Mouse (Mus musculus): Measurements from ENCODE around the gene Cluh. TPM values are rescaled to one million over a fixed set of nuclear protein-coding genes. Genes with fewer than 3 reads are reported as not detected.
A peak's percentile ranks its signal among the peaks of the same experiment; 100 is the strongest.

The Cluh gene
- polyA plus RNA-seq, 2 experiments = 14.3 to 29.5 TPM

- peak overlapping the region; percentile 91 for H3K4me2 ChIP-seq (ENCODE audit: low read depth)
- TF ChIP-seq CTCF (IDR thresholded peaks at IDR 0.05; ENCODE audit: low read depth) (no peak), EP300 (IDR thresholded peaks at IDR 0.05; ENCODE audit: low read depth) (no peak; the same call in 1 of the 2 replicates)
- H3K9ac ChIP-seq (replicated peaks) = peak overlapping the region; percentile 78
- ATAC-seq (ENCODE audit: insufficient read depth) (peak; percentile 44), DNase-seq (ENCODE audit: low read depth in 3 of 3, low spot score in 3 of 3) (peak in 2 of 3 experiments; percentile 45 to 51)
- H3K9me3 ChIP-seq (ENCODE audit: control insufficient read depth, low read length) = no peaks in the 10 kb centered on the region
- H3K27me3 ChIP-seq (ENCODE audit: control insufficient read depth, insufficient read depth, low read length) = no peaks in the 10 kb centered on the region
- peak overlapping the region; percentile 74 to 94 for H3K4me3 ChIP-seq (ENCODE audit: insufficient read depth in 1 of 2, low read depth in 2 of 2, low read length in 2 of 2)
- H3K27ac ChIP-seq = peak overlapping the region; percentile 72
- 11% methylated on average over 1 of the region's 1 CpGs for WGBS (ENCODE audit: insufficient replicate concordance)
- peaks cover 17 to 34% of the 10 kb centered on the region in 2 experiments for H3K4me1 ChIP-seq (replicated peaks; ENCODE audit: control insufficient read depth in 2 of 2, insufficient read depth in 2 of 2, low read length in 1 of 2)
- H3K36me3 ChIP-seq (replicated peaks; ENCODE audit: control insufficient read depth, insufficient read depth, low read depth) = no peaks in the 10 kb centered on the region
Measured at GRCm38 (mm10) chr11:74648676-74649075, 619 bp upstream of the Cluh start.

GRCm38 (mm10) chr11:74649647-74650551 is 604 bp downstream of the Cluh start:
- DNase-seq (ENCODE audit: low read depth in 3 of 3, low spot score in 3 of 3) (peak in 2 of 3 experiments; percentile 39 to 42), ATAC-seq (ENCODE audit: insufficient read depth) (peak; percentile 38)
- Histone ChIP-seq H3K4me2 (ENCODE audit: low read depth) (peak overlapping the region; percentile 91), H3K27me3 (ENCODE audit: control insufficient read depth, insufficient read depth, low read length) (no peaks in the 10 kb centered on the region), H3K4me1 (replicated peaks; ENCODE audit: control insufficient read depth in 2 of 2, insufficient read depth in 2 of 2, low read length in 1 of 2) (peaks cover 17 to 34% of the 10 kb centered on the region in 2 experiments), H3K27ac (peak overlapping the region; percentile 61), H3K9ac (replicated peaks) (peak overlapping the region; percentile 78), H3K9me3 (ENCODE audit: control insufficient read depth, low read length) (no peaks in the 10 kb centered on the region), H3K36me3 (replicated peaks; ENCODE audit: control insufficient read depth, insufficient read depth, low read depth) (no peaks in the 10 kb centered on the region), H3K4me3 (ENCODE audit: insufficient read depth in 1 of 2, low read depth in 2 of 2, low read length in 2 of 2) (peak overlapping the region; percentile 74 to 94)
- under 1% methylated on average over 50 of the region's 53 CpGs for WGBS (ENCODE audit: insufficient replicate concordance)
- TF ChIP-seq EP300 (IDR thresholded peaks at IDR 0.05; ENCODE audit: low read depth) (no peak), CTCF (IDR thresholded peaks at IDR 0.05; ENCODE audit: low read depth) (no peak)

GRCm38 (mm10) chr11:74650576-74651100 is 1.3 kb downstream of the Cluh start:
- H3K27me3 ChIP-seq (ENCODE audit: control insufficient read depth, insufficient read depth, low read length) = no peaks in the 10 kb centered on the region
- 46% methylated on average over 4 of the region's 4 CpGs for WGBS (ENCODE audit: insufficient replicate concordance)
- ATAC-seq (ENCODE audit: insufficient read depth) (no peak), DNase-seq (ENCODE audit: low read depth in 3 of 3, low spot score in 3 of 3) (no peak)
- TF ChIP-seq EP300 (IDR thresholded peaks at IDR 0.05; ENCODE audit: low read depth) = no peak
- TF ChIP-seq CTCF (IDR thresholded peaks at IDR 0.05; ENCODE audit: low read depth) = no peak
- H3K4me3 ChIP-seq (ENCODE audit: insufficient read depth in 1 of 2, low read depth in 2 of 2, low read length in 2 of 2) = peak overlapping the region; percentile 74 to 94
- H3K4me1 ChIP-seq (replicated peaks; ENCODE audit: control insufficient read depth in 2 of 2, insufficient read depth in 2 of 2, low read length in 1 of 2) = peaks cover 17 to 34% of the 10 kb centered on the region in 2 experiments
- no peak overlapping the region; the same call in 1 of the 2 replicates for H3K9ac ChIP-seq (replicated peaks)
- no peak overlapping the region for H3K27ac ChIP-seq
- H3K36me3 ChIP-seq (replicated peaks; ENCODE audit: control insufficient read depth, insufficient read depth, low read depth) = no peaks in the 10 kb centered on the region
- peak overlapping the region; percentile 91 for H3K4me2 ChIP-seq (ENCODE audit: low read depth)
- no peaks in the 10 kb centered on the region for H3K9me3 ChIP-seq (ENCODE audit: control insufficient read depth, low read length)

GRCm38 (mm10) chr11:74652791-74653191 is 3.5 kb downstream of the Cluh start:
- no peaks in the 10 kb centered on the region for H3K9me3 ChIP-seq (ENCODE audit: control insufficient read depth, low read length)
- H3K4me3 ChIP-seq (ENCODE audit: insufficient read depth in 1 of 2, low read depth in 2 of 2, low read length in 2 of 2) = no peak overlapping the region
- 79% methylated on average over 4 of the region's 4 CpGs for WGBS (ENCODE audit: insufficient replicate concordance)
- H3K27ac ChIP-seq = no peak overlapping the region
- no peak for ATAC-seq (ENCODE audit: insufficient read depth)
- TF ChIP-seq CTCF (IDR thresholded peaks at IDR 0.05; ENCODE audit: low read depth) (no peak), EP300 (IDR thresholded peaks at IDR 0.05; ENCODE audit: low read depth) (no peak)
- no peak for DNase-seq (ENCODE audit: low read depth in 3 of 3, low spot score in 3 of 3)
- H3K4me1 ChIP-seq (replicated peaks; ENCODE audit: control insufficient read depth in 2 of 2, insufficient read depth in 2 of 2, low read length in 1 of 2) = peaks cover 17 to 31% of the 10 kb centered on the region in 2 experiments
- no peaks in the 10 kb centered on the region for H3K27me3 ChIP-seq (ENCODE audit: control insufficient read depth, insufficient read depth, low read length)
- peak overlapping the region; percentile 91 for H3K4me2 ChIP-seq (ENCODE audit: low read depth)
- no peak overlapping the region for H3K9ac ChIP-seq (replicated peaks)
- peaks cover 13% of the 10 kb centered on the region for H3K36me3 ChIP-seq (replicated peaks; ENCODE audit: control insufficient read depth, insufficient read depth, low read depth)

- Histone ChIP-seq H3K27ac (no peak overlapping the region), H3K36me3 (replicated peaks; ENCODE audit: control insufficient read depth, insufficient read depth, low read depth) (peaks cover 17% of the 10 kb centered on the region), H3K27me3 (ENCODE audit: control insufficient read depth, insufficient read depth, low read length) (no peaks in the 10 kb centered on the region), H3K9me3 (ENCODE audit: control insufficient read depth, low read length) (no peaks in the 10 kb centered on the region), H3K4me1 (replicated peaks; ENCODE audit: control insufficient read depth in 2 of 2, insufficient read depth in 2 of 2, low read length in 1 of 2) (peaks cover 15 to 26% of the 10 kb centered on the region in 2 experiments), H3K4me2 (ENCODE audit: low read depth) (peak overlapping the region; percentile 91), H3K4me3 (ENCODE audit: insufficient read depth in 1 of 2, low read depth in 2 of 2, low read length in 2 of 2) (no peak overlapping the region), H3K9ac (replicated peaks) (no peak overlapping the region)
- 65% methylated on average over 6 of the region's 6 CpGs for WGBS (ENCODE audit: insufficient replicate concordance)
- TF ChIP-seq CTCF (IDR thresholded peaks at IDR 0.05; ENCODE audit: low read depth) = no peak
- no peak for TF ChIP-seq EP300 (IDR thresholded peaks at IDR 0.05; ENCODE audit: low read depth)
- DNase-seq (ENCODE audit: low read depth in 3 of 3, low spot score in 3 of 3) (no peak), ATAC-seq (ENCODE audit: insufficient read depth) (no peak)
Measured at GRCm38 (mm10) chr11:74653385-74653784, 4.1 kb downstream of the Cluh start.

Data from liver, embryonic 14.5 days (tissue).